Mouse (Mus musculus) hindlimb bud, embryonic 11.5 days (tissue): ENCODE data around the gene Wnt1.

Experiments used
- DNase-seq: peaks from one replicate; pipeline ENCODE4 v3.0.0-alpha.2; 2012; ENCODE audit warnings: low read depth, low spot score; ENCODE audit errors: extremely low spot score

The Wnt1 gene

DNA sequence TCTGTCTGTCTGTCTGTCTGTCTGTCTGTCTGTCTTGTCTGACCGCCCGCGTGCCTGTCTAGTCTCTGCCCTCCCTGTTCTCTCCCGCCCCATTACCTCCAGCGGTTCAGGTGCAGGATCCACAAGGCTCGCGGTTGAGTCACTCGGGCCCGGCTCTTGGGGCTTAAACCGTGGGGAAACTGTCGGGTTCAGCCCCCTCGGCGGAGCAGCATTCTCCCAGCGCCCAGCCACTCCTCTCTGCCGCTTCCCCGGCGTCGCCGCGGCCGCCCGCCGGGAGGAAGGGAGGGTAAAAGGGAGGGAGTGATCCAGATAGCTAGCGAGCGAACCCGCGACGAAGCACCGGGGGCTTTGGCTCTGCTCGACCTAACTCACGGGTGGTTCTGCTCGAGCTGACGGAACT is 11.9 kb upstream of the Wnt1 start, which contains the start of gene Wnt10b:
Gene Wnt10b (minus strand): TSS at position 389 of the 400 bp plus-strand sequence.
- no peak for DNase-seq

DNA sequence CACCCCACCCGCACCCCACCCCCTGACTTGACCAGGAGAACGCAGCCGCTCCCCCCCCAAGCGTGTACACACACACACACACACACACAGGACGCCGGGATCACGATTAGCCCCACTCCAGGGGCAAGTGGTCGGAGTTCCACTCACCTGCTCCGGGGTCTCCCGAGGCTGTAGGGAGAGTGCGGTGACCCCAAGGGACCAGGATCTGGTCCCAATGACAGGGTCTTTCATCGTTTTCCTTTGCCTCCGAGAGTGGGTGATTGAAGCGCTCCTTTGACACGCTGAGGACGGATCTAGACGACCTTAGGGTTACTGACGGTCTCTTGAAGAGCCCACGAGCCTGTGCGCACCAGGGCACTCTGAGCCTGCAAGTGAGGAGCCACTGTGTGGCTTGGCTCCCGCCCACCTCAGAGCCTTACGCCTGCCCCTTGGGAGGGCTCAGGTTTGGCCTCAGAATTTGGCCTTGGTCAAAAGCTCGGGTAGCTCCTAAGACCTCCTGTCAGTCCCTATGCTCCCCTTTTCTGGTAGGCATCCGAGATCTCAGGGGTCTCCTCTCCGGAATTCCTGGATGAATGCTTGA is 11.4 kb upstream of the Wnt1 start:
- DNase-seq: no peak

DNA sequence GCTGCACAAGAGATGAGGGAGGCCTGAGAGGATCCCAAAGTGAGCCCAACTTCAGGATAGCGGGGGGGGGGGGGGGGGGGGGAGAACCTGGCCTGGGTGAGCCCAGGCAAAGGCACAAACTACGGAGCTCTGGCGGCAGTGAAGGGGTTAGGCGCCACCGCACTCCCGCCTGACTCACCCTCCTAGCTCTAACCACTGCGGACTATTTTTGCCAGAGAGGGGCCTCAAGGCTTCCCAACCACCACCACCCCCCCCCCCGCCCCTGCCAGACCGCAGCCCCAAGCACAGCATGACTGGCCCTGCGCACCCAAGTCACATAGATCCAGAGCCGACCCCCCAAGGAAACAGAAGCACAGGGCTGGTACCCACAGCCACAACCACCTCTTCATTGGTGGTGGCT is 10.9 kb upstream of the Wnt1 start:
- no peak for DNase-seq

DNA sequence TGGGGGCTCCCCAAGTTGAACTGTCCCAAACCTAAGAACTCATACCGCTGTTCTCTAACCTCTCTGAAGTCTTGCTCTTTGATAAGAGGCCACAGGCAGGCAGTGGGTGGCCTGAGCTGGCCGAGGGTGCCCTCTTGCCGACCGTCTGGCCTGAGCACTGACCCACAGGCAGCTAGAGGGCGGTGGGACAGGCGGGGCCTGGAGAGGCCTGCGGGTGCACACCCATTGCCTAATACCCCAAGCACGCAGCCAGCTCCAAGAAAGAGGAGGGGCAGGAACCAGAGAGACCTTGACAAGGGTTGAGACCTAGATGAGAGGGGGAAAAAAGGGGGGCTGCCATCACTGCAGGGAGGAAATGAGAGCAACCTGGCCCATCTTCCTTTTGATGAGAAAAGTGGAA is 9.6 kb upstream of the Wnt1 start:
- no peak for DNase-seq

DNA sequence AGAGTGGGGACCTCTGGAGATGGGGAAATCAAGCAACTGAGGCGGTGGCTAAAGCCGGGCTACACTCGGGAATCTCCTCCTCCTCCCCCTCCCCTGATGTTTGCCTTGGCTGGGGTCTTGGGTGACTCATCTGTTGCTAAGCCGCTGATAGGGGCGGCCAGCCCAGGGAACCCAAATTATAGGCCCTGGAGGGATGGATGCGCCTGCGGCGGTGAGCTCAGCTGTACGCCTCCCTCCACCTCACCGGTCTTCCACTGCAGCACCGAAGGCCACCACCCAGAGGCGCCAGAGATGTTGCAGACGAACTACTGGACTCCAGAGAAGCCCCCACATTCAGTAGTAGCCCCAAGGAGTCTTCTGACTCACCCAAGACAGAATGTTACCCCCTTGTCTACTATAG is 9.1 kb upstream of the Wnt1 start:
- no peak for DNase-seq

DNA sequence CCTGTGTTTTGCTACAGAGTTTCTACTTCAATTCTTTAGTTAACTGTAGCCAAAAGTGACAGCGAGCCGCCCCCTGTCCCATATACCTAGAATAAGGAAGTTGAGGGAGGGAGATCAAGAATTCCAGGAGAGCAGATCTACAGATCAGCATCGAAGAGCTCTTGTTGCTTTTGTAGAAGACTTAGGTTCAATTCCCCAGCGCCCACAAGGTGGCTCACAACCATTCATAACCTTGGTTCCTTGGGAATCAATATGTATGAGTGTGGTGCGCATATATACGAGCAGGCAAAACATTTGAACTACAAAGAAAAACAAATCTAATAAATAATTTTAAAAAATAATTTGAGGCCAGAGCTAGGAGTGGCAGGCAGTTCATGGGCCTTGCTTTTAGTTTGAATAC is 8.5 kb upstream of the Wnt1 start:
- no peak for DNase-seq

DNA sequence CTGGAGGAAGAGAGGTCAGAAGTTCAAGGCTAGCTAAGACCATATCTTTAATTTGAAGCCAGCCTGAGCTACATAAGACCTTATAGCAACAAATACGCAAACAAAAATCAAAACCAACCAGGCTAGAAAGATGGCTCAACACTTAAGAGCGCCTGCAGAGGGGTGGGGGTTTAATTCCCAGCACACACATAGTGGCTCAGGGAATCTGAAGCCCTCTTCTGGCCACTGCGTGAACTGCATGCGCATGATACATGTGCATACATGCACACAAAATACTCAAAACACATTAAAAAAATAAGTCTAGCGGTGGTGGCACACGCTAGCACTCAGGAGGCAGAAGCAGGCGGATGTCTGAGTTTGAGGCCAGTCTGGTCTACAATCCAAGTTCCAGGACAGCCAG is 3.9 kb upstream of the Wnt1 start:
- DNase-seq: no peak

DNA sequence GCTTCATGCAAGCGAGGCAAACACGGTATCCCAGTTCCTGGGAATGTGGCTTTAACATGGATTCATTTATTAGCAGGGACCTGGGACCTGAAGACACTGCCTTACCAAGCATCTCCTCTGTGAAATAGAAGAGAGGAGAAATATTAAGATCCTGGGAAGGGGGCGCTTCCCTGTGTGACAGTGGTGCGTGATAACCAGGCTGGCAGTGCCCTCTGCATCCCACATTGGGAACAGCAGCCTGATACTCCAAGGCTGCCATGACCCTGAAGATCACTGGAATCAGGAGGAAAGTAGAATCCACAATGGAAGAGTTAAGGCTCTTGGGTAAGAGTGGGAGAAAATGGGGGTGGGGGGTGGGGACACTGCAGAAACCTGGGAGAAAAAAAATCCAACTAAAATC is 1.7 kb upstream of the Wnt1 start:
- DNase-seq: no peak

DNA sequence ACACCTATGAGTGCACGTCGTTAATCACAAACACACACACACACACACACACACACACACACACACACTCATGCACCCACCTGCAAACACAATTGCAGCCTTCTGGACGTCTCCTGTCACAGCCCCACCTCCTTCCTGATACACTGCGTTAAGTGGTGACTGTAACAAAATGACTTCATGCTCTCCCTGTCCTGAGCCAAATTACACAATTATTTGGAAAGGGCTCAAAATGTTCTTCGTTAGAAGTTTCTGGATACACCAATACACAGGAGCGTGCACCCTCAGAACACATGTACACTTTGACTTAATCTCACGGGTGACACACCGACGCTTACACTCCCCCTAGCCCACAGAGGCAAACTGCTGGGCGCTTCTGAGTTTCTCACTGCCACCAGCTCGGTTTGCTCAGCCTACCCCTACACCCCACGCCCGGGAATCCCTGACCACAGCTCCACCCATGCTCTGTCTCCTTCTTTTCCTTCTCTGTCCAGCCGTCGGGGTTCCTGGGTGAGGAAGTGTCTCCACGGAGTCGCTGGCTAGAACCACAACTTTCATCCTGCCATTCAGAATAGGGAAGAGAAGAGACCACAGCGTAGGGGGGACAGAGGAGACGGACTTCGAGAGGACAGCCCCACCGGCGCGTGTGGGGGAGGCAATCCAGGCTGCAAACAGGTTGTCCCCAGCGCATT is 541 bp upstream of the Wnt1 start:
- DNase-seq: no peak

DNA sequence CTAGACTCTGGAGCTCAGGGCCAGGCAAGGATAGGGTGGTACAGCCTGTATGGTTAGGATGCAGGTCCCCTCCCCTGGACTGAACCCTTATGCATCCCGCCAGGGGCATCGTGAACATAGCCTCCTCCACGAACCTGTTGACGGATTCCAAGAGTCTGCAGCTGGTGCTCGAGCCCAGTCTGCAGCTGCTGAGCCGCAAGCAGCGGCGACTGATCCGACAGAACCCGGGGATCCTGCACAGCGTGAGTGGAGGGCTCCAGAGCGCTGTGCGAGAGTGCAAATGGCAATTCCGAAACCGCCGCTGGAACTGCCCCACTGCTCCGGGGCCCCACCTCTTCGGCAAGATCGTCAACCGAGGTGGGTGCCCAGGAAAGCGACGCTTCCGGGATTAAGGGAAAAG is 1.1 kb downstream of the Wnt1 start:
- no peak for DNase-seq

DNA sequence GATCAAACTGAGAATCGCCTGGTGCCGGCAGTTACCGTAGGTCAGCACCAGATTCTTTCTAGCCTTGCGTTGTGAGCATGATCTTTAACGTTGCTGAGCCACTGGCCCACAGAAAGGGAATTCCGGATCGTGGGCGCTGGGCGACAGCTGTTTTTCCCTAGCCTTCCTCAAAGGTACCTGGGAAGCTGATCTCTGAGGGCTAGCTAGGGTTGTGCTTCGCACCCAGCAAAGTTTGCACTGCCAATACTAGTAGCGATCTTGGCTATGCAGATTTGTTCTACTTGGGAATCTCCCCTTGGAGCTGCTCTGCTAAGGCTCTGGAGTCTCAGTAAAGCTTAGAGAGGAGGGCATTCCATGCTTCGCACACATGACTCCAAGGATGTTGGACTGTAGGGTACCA is 1.6 kb downstream of the Wnt1 start:
- no peak for DNase-seq

DNA sequence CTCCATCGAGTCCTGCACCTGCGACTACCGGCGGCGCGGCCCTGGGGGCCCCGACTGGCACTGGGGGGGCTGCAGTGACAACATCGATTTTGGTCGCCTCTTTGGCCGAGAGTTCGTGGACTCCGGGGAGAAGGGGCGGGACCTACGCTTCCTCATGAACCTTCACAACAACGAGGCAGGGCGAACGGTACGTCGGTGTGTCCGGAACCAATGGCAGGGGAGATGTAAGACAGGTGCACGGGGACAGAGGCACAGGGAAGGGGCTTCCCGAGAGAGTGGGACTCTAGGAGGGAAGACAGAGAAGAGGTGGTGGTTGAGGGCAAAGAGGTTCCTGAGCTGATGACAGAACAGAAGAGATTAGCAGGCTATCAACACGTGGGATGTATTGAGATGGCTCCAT is 2.1 kb downstream of the Wnt1 start:
- no peak for DNase-seq

DNA sequence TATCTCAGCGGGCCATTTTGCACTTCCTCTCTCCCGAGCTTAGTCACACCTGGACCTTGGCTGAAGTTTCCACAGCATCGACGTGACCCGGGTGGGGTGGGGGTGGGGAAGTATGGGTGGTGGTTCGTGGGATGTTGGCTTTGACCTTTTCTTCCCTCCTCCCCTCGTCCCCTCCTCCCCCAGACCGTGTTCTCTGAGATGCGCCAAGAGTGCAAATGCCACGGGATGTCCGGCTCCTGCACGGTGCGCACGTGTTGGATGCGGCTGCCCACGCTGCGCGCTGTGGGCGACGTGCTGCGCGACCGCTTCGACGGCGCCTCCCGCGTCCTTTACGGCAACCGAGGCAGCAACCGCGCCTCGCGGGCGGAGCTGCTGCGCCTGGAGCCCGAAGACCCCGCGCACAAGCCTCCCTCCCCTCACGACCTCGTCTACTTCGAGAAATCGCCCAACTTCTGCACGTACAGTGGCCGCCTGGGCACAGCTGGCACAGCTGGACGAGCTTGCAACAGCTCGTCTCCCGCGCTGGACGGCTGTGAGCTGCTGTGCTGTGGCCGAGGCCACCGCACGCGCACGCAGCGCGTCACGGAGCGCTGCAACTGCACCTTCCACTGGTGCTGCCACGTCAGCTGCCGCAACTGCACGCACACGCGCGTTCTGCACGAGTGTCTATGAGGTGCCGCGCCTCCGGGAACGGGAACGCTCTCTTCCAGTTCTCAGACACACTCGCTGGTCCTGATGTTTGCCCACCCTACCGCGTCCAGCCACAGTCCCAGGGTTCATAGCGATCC is 2.8 kb downstream of the Wnt1 start:
- no peak for DNase-seq

DNA sequence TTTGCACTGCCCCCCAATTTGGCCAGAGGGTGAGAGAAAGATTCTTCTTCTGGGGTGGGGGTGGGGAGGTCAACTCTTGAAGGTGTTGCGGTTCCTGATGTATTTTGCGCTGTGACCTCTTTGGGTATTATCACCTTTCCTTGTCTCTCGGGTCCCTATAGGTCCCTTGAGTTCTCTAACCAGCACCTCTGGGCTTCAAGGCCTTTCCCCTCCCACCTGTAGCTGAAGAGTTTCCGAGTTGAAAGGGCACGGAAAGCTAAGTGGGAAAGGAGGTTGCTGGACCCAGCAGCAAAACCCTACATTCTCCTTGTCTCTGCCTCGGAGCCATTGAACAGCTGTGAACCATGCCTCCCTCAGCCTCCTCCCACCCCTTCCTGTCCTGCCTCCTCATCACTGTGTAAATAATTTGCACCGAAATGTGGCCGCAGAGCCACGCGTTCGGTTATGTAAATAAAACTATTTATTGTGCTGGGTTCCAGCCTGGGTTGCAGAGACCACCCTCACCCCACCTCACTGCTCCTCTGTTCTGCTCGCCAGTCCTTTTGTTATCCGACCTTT is 3.6 kb downstream of the Wnt1 start:
- DNase-seq: no peak

DNA sequence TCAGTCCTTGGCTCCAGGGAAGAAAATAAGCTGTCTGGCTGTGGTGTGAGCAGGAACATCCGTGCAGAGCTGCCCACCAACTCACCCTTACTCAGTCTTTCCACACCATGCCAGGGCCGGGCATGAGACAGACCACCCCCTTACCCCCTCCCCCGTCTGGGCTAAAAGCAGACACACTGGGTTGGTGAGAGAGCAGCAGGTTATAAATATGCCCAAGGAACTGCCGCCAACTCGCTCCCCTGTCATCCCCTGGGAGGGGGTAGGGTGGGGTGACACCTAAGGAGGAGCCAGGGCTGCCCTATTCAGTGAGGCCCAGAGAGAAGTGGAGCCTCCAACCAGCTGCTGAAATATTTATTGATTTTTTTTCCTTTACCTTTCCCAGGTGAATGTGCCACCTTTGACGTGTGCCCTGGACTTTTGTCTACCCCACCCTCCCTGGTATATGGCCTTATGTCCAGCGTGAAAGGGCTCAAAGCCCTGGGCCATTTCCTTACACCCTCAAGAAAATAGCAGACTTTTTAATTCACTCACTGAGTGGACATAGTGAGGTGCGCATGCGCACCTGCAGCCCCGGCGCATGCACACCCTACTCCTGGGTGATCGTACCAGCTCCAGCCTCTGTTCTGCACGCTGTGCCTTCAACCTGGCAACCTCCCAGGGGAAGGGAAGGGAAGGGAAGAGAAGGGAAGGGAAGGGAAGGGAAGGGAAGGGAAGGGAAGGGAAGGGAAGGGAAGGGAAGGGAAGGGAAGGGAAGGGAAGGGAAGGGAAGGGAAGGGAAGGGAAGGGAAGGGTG is 7.3 kb downstream of the Wnt1 start:
- no peak for DNase-seq

DNA sequence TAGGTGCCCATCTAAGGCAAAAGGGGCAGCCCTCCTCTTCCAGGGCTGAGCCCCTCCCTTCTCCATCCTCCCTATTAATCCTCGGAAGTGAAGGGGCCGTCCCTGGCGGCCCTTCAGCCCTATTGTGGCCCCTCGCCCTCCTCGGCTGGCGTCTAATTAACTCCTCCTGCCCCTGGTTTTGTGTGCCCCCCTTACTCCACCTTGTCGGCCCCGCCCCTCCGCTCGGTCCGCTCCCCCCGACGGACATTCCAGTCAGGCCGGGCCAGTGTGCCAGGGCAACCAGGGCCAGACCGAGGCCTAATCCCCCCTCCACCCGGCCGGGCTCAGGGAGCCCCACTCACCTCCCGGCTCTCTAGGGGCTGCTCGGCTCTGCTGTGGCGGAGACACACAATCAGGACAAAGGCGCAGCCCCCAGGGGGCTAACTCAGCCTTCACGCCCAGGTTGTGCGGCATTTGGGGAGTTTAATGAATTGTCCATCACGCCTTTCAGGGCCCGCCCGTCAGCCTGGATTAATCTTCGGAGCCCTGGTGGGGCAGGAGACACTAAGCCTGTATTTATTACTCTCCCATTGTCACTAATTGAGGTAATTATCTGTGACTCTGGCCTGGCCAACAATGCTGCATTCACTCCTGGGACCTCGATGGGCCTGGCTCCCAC is 8.3 kb downstream of the Wnt1 start:
- no peak for DNase-seq

DNA sequence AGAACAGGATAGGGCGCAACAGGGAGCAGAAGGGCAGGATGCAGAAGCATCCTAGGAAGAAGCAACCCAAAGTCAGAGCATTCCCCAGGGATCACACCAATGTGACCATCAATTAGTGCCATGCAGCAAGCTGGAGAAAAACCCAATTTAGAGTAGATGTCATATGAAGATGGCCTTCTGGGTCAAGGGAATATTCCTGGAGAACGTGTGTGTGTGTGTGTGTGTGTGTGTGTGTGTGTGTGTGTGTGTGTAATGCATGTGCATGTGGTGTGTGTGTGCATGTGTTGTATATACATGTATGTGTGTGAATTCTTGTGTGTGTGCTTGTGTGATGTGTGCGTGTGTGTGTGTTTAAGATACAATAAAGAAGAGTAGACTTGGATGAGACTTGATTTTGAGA is 9.2 kb downstream of the Wnt1 start:
- no peak for DNase-seq

DNA sequence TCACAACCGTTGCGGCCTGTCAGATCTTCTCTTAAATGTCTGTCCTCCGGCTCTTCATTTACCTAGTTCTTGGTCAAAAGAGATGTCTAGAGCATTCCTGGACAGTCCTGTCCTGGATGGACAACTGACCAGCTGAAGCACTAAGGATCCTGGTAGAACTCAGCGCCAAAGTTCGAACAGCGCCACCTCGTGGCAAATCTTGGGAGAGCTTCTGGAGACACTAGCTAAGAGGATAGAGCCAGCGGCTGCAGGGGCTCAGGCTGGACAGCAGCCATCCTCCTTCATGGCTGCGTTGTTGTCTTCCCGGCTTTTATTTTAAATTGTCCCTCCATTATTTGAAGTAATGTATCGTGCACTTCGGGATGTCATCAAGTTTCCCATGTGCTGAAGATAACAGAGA is 9.7 kb downstream of the Wnt1 start:
- peak; percentile 68 for DNase-seq

DNA sequence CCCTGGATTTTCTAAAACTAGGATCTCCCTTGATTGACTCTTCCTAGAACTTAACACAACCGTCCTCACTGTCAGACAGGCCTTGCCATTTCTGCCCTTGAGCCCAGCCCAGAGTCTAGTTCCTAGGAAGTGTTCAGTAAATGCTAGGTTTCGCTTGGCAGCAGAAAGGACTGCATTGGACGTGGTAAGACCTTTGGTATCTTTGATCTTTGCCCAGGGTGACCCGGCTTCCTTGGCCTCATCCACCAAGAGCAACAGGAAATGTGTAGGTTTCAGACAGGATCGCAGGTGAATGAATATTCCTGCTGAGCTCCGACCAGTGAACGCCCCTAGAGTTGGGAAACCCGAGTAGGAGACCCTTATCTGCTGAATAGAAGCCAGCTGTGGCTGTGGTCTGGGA is 13.3 kb downstream of the Wnt1 start:
- no peak for DNase-seq

DNA sequence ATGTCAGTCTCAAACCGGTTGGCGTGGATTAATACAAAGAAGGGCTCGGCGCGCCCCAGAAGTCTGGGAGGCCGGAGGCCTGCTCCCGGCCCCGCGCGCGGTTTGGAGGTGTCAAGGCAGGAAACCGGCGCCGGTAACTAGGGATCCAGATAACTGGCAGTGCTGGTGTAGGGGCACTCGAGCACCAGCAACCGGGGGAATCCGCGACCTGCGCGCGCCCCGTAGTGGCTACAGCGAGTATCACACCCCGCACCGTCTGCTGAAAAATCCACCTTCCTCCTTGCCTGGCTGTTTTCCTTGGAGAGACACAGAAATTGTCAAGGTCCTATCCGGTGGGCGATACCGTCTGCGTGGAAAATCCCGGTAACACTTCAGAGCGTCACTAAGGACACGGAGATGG is 14.4 kb downstream of the Wnt1 start:
- peak; percentile 53 for DNase-seq
